Mouse (Mus musculus): Measurements from ENCODE around the gene Acp6.
A peak's percentile ranks its signal among the peaks of the same experiment; 100 is the strongest.

The Acp6 gene

GRCm38 (mm10) chr3:97196571-97196970 is 38.0 kb downstream of the Acp6 start:
- no peak for DNase-seq (ENCODE audit: low spot score in 2 of 2)

GRCm38 (mm10) chr3:97199261-97199660 is 40.7 kb downstream of the Acp6 start:
- DNase-seq (ENCODE audit: low spot score in 2 of 2), result no peak

DNA sequence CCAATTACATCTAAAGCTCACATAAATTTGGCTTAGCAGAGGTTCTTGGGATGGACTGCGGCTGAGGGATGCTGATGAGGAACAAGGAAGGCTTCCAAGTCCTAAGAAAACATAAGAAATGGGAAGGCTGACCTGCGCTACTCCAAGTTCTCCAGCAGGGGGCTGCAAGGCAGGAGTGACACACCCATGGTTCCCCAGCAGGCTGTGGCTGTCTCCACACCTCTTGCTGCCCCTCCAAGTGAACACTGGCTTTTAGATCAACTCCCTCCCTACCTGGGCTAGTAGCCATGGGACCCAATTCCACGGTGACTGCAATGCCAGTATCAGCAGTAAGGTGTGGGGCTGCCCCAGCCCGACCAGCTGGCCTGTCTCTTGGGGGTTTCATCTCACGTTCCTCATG is 43.4 kb downstream of the Acp6 start:
- DNase-seq (ENCODE audit: low spot score in 2 of 2), result peak; percentile 26 to 49

- no peak for DNase-seq (ENCODE audit: low spot score in 2 of 2)
These were observed 45.3 kb downstream of the Acp6 start for GRCm38 (mm10) chr3:97203880-97204279.

- DNase-seq (ENCODE audit: low spot score in 2 of 2), result no peak
These were observed 47.9 kb downstream of the Acp6 start for GRCm38 (mm10) chr3:97206521-97206920.

DNA sequence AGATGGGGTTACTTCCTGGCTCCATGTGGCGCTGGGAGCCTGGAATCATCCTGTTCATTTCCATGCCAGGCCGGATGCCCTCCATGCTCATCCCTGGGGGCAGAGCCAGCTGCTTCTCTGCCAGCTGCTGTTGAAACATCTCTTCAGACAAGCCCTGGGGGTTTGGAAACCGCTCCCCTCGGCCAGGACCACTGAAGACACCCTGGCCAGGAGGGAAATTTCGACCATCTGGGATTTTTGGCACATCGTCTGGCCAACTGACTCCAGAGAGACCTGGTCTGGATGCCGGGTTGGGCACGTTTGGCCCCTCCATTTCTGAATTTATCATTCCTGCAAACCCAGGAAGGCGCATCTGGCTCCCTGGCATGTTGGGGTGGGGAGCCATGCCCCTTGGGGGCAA is 50.8 kb downstream of the Acp6 start:
- DNase-seq (ENCODE audit: low spot score in 2 of 2), result no peak

DNA sequence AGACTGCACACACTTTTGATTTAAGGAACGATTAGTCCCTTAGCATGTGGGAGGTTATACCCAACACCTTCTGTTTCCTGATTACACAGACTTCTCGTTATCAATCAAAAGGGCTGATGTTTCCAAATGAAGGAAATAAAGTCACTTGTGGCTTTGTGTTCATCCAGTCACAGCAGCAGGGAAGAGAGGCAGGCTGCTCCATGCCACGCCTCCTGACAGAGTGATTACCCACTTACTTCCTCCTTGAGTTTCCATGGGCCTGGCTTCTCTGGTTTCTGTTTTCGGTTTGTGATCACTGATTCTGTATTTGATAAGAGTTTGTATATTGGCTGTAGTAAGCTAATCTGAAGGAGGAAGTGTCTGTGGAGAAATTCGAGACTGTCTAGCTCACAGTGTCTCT is 52.6 kb downstream of the Acp6 start:
- no peak for DNase-seq (ENCODE audit: low spot score in 2 of 2)

DNA sequence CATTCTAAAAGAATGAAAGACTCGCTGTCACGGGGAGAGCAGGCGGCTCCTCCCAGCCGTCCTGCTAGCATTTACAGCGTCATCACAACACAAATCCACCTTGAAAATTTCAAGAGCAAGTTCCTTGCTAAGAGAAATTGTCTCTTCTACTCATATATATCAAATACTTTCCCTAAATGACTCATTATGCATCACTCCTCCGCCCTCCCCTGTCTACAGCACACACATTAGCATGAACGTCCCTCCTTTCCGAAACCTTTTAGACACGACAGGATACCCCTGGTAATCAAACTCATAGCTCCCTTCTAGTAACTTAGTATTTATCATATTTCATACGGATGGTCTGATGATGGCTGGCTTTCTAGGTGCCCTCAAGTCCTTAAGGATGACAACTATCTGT is 55.3 kb downstream of the Acp6 start:
- no peak for DNase-seq (ENCODE audit: low spot score in 2 of 2)

DNA sequence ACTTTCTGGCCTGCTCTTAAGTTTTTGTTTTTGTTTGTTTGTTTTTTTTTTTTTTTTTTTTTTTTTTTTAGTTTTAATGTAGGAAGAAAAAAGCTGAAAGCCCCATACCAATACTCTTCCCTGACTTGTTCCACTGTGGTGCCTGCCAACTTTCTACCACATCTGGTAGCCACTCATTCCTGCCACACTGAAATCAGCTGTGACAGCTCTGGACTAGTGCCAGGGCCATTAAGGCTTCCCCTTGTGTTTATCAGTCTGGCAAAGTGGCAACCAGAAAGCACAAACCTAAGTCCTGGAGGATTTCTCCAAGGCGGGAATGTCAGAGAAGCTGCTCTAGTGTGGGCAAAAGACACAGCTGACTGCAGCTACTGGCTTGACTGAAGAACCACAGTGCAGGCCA is 55.9 kb downstream of the Acp6 start:
- no peak for DNase-seq (ENCODE audit: low spot score in 2 of 2)

DNA sequence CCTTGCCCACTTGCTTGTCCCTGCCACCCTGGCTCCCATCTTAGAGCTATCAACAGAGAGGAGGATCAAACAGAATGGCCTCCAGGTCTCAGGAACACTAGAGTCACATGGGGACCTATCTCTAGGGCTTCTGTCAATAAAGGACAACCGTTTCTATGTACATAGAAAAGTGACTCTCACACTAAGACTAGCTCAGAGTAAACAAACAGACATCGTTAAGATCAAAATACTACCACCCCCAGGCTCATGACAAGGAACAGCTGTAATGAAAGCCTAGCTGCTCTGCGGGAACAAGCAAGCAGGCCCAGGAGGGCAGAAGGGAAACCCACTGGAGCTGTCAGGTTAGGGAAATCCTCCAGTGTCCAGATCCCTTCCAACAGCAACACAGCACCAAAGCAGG is 56.9 kb downstream of the Acp6 start:
- no peak for DNase-seq (ENCODE audit: low spot score in 2 of 2)

- no peak for DNase-seq (ENCODE audit: low spot score in 2 of 2)
These were observed 64.7 kb downstream of the Acp6 start for GRCm38 (mm10) chr3:97223261-97223660.

- no peak for DNase-seq (ENCODE audit: low spot score in 2 of 2)
These were observed 66.7 kb downstream of the Acp6 start for GRCm38 (mm10) chr3:97225231-97225630.

- DNase-seq (ENCODE audit: low spot score in 2 of 2), result no peak
These were observed 68.1 kb downstream of the Acp6 start for GRCm38 (mm10) chr3:97226719-97227118.
